Mouse (Mus musculus) lung, postnatal 0 days (tissue): ENCODE measurements at regions not wholly inside any gene's neighbourhood (a gene's known extent, or its start where the extent isn't known, plus 50 kb on each side); places are given as distances from the start of the nearest gene placed in this dataset.

ENCODE experiments used
- CTCF ChIP-seq: IDR thresholded peaks from 2 replicates; pipeline ENCODE4 v1.5.1; 2016; ENCODE audit warnings: antibody characterized with exemption, mild to moderate bottlenecking
- EP300 ChIP-seq: IDR thresholded peaks from 2 replicates; pipeline ENCODE4 v1.6.1; 2016; ENCODE audit warnings: antibody characterized with exemption, mild to moderate bottlenecking, control low read depth

DNA sequence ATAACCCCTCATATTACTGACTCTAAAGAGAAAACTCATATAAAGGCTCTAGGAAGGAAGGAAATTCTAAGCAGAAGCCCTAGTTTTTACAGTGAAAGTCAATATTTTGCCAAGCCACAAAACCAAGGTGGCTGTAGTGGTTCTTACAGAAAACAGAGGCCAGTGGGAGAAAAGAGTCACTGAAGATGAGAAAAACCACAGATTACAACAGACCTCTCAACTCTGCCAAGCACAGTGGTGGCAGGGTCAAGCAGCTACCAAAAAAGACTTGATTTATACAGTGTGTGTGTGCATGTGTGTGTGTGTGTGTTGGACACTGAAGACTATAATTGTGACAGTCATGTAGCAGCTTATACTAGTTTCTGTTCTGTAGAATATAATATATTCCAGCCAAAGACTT, 136.4 kb upstream of the Rap2b start:
- TF ChIP-seq CTCF (no peak), EP300 (no peak)
